Mouse (Mus musculus) spleen, adult 2 months (tissue): ENCODE measurements at regions not wholly inside any gene's neighbourhood (a gene's known extent, or its start where the extent isn't known, plus 50 kb on each side); places are given as distances from the start of the nearest gene placed in this dataset.

Experiments used
- CTCF ChIP-seq: fragments of 200-500 bp; IDR thresholded peaks from 2 replicates; pipeline ENCODE4 v1.5.1; 2011; ENCODE audit warnings: mild to moderate bottlenecking, inconsistent platforms; ENCODE audit not compliant: insufficient read depth, insufficient read length, insufficient replicate concordance; ENCODE audit errors: extremely low read depth
- POLR2A ChIP-seq: fragments of 200-500 bp; IDR thresholded peaks from 2 replicates; pipeline ENCODE4 v1.6.1; 2011; ENCODE audit warnings: low read depth, low read length, inconsistent platforms

GRCm38 (mm10) chr2:11853210-11853973 lies 75.7 kb downstream of the Ankrd16 start:
- no peak for TF ChIP-seq CTCF
- no peak for TF ChIP-seq POLR2A
